Mouse (Mus musculus) NIH3T3 (cell line): ENCODE results near the gene Slk.
A peak's percentile ranks its signal among the peaks of the same experiment; 100 is the strongest.

ENCODE experiments used
- DNase-seq: peaks from one replicate; pipeline ENCODE4 v3.0.0-alpha.2; 2012; ENCODE audit warnings: low read depth

Gene Slk

DNA sequence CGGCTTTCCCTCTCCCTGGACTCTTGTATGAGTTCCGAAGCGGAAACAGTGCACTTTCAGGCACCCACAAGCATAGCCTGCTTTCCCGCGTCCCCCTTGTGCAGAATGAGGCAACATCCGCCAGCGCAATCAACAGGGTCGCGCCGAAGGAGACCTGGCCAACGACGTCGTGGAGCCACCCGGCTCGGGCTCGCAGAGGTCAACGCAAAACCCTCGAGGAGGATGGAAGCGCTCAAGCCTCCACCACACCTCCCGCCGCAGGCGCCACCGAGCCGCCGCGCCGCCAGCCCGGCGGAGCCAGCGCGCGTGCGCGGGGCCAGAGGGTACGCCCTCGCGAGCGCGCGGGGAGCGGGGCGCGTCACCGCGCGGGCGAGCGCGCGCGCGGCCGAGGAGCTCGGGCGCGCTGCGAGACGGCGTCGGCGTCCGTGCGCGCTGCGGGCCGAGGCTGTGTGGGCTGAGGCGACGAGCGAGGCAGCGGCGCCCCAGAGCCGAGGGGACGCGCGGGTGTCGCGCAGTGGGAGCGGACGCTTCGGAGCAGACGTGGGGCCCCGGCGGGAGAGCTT is at the start of gene Slk:
TSS of gene Slk (plus strand) at position 454 of the 563 bp plus-strand sequence.
- peak; percentile 95 for DNase-seq

- no peak for DNase-seq
Measured at GRCm38 (mm10) chr19:47531309-47531708, 48.2 kb upstream of the Slk start.

DNA sequence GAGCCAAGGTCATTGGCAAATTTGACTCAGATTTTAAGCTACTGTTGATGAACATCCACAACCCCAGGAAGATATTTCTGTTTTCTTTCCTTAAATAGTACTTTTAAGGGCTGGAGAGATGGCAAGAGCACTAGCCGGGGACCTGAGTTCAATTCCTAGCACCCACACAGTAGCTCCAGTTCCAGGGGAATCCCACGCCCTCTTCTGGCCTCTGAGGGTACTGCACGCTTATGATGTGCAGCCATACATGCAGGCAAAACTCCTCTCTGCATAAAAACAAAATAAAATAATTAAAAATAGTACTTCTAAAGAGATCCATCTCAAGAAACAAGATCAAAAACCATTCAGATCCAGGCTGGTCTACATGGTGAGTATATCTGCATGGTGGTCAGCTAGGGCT is 47.0 kb upstream of the Slk start:
- DNase-seq = no peak

DNA sequence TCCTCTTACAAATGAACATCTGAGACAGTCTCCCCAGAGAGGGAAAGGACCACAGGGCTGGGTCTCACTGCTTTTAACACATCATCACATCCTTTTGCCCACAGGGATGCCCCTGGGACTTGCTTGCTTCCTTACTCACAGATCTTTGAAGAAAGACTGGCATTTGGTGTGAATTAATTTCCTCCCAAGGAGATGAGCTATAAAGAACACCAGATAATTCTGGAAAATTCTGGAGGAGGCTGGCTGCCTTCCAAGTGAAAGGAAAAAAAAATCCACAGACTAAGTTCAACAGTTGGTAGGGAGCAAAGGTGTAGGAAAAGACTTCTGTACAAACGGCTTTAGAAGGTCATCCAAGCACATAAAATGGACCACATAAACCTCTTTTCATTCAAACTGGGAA is 45.3 kb upstream of the Slk start:
- DNase-seq = peak; percentile 76

DNA sequence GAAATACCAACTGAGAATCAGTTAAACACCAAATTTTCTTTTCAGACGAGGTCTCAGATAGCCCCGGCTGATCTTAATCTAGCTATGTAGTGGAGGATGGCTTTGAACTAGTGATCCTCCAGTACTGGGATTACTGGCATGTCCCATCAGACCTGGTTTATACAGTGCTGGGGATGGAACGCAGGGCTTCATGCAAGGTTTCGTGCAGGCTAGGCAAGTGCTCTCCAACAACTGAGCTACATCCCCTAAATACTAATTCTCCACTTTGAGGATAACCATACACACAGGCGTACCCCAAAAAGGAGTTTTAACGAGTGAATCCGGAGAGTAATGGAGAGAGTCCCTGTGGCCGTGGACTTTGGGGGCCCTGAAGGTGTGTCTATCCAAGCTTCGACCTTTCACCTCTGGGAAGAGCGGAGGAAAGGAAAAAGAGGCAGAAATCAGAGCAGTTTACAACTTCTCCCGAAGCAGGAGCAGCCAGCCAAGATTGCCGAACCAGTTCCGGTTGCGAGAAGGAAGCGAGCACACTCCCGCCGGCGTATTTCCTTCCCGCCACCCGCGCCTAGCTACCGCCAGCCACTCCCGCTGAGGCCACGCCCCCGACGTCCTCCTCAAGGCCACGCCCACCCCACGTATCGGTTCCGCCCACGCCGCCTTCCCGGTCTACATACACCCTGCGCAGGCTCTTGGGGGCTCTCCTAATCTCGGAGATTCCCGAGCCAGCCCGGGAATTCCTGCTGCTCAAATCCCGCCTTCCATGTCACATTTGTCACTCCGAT is 42.8 kb upstream of the Slk start:
- peak; percentile 99 for DNase-seq

- no peak for DNase-seq
Measured at GRCm38 (mm10) chr19:47537300-47537792, 42.1 kb upstream of the Slk start, which contains the start of gene Stn1. Gene Stn1, minus strand, starts transcription at chr19:47537507.

GRCm38 (mm10) chr19:47537879-47538278 is 41.6 kb upstream of the Slk start:
- peak; percentile 36 for DNase-seq

DNA sequence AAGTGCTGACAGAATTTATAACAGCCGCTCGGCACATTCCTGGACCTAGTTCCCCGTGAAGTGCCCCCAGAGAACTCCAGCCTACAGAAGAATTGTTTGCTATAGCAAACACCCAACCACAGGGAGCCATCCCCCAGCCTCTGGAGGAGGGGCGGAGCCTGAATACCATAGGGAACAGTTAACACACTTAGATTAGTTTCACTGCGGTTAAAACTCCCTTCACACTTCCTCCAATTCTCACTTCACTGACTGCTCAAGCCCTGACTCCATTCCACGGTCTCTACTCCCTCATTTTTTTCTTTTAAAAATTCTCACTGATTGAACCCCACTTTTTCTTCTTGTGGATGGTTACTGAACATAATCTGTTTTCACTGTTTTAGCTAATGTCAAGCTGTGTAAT is 40.7 kb upstream of the Slk start:
- DNase-seq = peak; percentile 60

- DNase-seq = no peak
Measured at GRCm38 (mm10) chr19:47542441-47542840, 37.0 kb upstream of the Slk start.

- no peak for DNase-seq
Measured at GRCm38 (mm10) chr19:47545055-47545454, 34.4 kb upstream of the Slk start.

DNA sequence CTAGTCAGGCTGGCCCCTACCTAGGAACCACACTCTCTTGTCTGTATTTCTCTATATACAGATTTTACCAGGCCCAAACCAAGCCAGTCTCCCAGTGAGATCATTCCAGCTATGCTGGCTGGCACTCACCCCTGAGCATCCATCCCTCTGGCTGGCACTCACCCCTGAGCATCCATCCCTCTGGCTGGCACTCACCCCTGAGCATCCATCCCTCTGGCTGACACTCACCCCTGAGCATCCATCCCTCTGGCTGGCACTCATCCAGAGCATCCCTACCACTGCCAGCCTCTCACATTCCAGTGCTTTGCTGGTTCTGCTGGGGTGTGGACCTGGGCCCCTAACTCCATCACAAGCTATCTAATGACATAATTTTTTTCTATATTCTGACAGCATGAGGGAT is 34.0 kb upstream of the Slk start:
- no peak for DNase-seq

GRCm38 (mm10) chr19:47548432-47549076 is 30.9 kb upstream of the Slk start:
- peak; percentile 80 for DNase-seq

GRCm38 (mm10) chr19:47549174-47549573 is 30.3 kb upstream of the Slk start:
- no peak for DNase-seq

DNA sequence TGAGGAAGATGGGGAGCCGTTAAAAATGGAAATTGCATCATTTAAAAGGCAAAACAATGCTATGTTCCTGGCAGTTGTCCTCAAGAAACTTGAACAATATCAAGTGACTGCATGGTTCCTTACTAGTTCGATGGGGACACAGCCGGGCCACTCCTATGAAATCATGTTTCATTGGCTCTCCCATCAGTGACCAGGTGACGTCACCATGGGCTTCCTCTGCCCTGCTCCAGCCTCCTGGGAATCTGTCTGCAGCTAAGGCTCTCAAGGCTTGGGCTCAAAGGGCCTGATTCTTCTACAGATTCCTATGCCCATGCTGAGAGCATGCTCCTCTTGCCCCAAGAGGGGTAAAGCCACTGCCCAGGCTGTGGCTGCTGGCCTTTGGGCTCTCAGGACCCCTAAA is 29.9 kb upstream of the Slk start:
- no peak for DNase-seq

DNA sequence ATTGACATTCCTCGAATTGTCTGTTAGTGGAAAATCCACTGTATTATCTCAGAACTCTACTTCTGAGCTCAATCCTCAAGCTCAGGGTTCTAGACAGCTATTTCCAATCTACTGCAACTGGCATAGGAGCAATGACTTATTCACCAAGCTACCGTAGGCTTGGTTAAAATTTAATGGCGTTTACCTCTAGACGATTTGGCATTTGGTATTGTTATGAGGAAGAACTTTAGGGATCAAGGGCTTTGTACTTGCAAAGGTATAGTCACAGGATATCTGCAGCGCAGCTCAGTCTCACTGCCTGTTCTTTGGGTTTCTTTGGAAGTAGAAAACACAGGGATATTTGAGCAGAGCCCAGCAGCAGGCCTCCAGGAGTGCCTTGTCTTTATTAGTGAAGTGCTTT is 20.3 kb upstream of the Slk start:
- no peak for DNase-seq

DNA sequence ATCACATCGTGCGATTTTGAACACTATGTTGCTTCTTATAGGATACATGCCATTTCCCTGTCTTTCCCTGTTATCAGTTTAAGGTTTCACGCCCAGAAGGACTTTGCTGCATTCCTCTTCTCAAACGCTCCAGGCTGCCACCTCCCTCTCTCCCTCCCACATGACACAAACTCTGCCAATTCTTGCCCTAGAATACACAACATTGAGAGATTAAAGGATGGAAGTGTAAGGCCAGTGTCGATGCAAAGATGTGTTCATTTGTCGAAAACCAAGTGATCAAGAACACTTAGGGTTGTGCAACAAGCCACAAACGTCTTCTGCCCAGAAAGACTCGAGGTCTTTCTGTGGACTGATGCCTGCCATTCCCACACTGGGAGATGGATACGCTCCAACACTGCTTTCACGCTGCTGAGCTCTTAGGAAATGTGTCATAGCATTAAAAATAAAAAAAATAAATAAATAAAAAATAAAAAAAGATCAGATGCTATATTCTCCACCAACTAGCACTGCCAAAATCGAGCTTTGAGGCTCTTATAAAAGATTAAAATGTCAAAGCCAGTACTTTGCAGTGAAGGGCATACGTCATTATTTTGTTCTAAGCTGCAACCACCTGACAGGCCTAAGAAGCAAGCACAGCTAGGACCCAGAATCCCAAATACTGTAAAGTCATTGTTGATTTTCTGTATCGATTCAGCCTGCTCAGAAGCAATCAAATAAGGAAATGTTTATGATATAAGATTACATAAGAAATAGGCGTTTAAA is 19.5 kb upstream of the Slk start:
- DNase-seq = peak; percentile 93

- no peak for DNase-seq
Measured at GRCm38 (mm10) chr19:47560544-47561161, 18.8 kb upstream of the Slk start.

DNA sequence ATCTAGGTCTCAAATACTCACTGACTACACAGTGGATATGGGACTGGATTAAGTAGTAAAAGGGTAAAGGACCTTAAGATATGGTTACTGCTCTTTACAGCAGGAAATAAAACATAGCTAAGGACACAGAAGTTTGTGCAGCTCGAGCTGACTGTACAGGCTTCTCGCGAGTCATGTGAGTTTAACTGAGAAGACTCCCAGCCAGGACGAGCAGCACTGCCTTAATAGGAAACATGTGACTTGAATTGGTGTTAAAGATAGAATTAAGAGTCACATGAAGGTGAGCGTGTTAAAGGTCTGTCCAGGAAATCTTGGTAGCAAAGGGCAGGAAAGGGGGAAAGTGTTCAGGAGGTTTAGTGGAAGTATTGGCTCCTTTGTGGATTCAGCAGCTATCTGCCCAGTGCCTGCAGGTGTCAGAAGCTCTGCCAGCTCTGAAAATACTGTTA is 17.5 kb upstream of the Slk start:
- DNase-seq = peak; percentile 78

DNA sequence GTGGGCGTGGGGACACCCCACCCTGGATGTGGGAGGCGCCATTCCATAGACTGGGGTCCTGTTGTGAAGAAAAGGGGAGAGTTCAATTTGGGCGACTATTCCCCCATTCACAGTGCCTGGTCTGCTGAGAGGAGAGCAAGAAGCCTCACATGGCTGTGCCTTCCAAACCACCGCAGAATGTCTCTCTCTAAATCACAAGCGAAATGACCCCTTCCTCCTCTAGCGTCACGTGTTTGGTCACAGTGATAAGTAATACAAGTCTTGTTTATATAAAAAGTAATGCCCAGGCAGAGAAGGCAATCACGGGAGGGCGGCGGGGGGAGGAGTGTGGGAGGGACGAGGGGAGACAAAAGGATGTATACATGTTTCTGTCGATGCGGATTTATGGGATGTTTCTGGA is 15.8 kb upstream of the Slk start:
- no peak for DNase-seq

DNA sequence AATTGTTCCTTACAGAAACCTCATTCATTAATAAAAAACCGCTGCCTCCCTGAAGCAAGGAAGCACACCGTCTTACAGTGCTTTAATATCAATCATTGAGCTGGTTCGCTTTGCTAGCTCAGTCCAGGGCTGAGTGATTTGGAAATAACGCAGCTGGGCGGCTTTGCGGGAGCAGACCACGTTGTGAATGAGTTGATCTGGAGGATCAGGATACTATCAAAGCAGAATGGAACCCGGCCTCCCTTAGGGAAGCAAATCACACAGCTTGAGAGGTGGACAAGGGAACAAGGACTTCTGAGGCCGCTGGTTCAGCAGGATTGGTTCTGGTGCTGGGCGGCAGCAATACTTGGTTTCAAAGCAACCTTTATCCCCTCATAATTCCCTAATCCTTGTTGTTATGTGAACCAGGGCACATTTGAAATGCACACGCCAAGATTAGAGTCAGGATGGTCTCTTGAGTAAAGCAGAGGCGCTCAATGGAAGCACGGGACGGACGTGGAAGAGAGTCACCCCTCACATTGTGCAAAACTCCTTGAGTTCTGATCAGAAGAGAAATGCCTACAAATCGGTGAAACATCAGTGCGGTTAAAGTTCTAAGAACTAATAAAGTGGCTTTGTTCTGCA is 14.3 kb upstream of the Slk start:
- no peak for DNase-seq

DNA sequence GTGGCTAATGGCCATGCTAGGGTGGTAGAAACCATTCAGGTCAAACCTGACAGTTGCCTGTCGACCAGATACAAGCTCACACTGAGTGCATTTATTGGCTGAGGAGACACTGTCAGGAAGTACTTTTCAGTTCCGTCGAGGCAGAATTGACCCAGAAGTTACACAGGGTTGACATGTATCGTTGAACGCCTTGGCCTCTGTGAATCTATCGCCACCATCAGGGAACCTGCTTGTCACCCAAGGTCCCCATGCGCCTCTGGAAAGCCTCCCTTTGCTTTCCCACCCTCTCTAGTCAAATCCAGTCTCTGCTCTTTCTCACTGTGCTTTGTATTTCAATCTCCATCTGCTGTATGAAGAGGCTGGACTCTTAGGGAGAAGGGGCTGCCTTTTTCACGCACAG is 13.5 kb upstream of the Slk start:
- DNase-seq = no peak
